Mouse (Mus musculus): ENCODE results near the gene Foxd1.

The Foxd1 gene

DNA sequence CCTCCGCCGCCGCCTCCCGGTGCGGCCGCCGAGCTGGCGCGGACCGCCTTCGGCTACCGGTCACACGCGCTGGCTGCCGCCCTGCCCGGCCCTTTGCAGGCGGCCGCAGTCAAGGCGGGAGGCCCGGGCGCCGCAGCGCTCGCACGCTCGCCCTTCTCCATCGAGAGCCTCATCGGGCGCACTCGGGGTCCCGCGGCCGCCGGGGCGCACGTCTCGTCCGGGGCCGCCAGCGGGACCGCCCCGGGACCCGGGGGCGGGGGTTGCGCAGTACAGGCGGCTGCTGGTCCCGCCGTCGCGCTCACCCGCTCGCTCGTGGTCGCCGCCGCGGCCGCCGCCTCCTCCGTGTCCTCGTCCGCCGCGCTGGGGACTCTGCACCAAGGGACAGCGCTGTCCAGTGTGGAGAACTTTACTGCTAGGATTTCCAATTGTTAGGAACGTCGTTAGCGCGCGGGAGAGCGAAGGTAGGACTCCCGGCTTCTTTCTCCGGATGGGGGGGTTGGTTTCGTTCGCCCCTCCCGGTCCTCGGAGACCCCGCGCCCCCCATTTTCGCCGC, 1.6 kb downstream of the Foxd1 start:
- no peak for DNase-seq (ENCODE audit: low read depth, low spot score)

DNA sequence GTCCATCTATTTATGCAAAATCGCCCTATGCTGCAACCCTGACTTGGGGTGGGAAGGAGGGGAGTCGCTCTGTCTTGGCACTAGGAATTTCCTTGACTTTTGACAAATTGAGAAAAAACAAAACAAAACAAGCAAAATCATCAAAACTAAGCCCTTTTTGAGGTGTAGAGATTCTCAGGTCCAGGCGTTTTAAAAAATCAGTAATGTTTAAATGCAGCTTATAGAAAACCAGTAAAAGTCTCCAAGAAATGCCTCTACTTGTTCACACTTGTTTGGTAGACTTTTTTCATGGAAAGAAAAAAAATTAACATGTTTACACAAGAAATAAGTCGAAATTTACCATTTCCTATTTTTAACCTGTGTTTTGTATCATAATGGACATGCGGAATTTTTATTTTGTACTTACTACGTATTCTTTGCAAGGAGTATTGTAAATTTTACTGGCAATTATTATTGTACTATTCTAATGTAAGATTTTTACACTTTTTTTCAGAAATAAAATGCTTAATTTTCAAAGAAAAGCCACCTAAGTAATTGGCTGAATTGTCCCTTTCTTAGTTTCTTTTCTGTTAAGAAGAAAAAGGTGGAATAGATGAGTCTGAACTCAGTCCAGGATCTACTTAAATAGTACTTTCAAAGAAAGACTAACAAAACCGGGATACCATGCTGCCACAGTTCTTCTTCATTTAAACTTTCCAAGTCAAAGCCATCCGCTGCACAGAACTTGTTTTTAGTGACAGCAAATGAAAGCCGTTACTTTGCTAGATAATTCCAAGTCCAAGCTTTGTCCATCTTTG, 2.3 kb downstream of the Foxd1 start:
- no peak for DNase-seq (ENCODE audit: low read depth, low spot score)

DNA sequence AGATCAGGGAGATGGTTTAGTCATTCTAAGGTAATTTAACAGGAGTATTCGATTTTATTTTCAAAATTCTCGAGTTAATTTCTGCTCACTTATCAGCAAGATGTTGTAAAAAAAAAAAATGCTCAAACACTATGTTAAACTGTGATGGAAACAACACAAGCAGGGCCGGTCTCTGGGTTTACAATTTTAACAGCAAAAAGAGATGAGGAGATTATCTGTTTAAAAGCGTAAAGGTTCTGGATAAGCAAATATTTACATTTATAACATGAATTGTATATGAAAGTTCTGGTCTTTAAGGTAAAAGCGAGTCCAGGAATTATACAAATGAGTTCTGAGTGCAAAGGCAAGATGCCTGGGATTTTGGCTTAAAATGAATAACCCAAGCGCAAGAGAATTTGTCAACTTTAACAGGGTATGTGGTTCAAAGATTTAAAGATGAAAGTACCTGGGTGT, 3.0 kb downstream of the Foxd1 start:
- no peak for DNase-seq (ENCODE audit: low read depth, low spot score)

DNA sequence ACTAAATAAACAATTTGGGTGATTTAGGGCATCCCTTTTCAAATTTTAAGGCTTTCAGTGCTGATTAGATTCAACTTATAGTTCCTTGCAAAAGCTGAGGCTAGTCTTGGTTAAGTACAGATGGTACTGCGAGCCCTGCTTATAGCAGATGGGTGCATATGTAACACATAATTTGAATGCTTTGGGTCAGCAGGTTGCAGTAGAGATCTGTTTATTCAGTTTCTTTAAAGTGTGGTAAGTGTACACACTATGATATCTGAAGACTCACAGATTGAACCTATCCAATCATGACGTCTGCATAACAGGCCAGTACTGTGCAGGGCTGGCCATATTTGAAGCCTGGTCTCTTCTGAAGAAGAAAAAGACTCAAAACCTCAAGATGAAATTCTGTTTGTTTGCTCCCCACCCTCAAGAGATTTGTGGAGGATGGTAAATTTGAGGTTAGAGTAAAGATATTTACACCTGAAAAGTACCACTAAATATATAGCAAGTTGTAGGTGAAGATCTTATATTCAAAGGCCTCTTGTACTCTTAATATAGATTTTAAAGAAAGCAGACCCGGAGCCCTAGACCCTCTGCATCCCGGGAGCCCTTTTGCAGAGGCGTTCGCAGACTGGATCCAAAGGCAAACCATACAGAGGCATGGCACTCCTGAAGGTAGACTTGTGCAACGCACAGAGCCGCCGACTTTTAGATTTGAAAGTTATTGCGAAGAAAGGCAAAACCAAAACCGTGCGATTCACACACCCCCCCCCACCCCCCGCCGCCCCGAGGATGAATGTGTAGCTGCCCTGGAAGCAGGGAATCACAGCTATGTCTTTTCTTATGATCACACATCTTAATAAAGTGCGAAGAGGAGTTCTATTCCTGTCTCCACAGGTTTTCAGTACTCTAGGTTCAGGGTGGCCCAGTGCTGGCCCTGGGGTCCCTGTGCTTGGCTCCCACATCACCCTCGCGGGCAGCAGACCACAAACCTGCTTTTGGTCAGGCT, 3.7 kb downstream of the Foxd1 start:
- peak; percentile 9 for DNase-seq (ENCODE audit: low read depth, low spot score)

DNA sequence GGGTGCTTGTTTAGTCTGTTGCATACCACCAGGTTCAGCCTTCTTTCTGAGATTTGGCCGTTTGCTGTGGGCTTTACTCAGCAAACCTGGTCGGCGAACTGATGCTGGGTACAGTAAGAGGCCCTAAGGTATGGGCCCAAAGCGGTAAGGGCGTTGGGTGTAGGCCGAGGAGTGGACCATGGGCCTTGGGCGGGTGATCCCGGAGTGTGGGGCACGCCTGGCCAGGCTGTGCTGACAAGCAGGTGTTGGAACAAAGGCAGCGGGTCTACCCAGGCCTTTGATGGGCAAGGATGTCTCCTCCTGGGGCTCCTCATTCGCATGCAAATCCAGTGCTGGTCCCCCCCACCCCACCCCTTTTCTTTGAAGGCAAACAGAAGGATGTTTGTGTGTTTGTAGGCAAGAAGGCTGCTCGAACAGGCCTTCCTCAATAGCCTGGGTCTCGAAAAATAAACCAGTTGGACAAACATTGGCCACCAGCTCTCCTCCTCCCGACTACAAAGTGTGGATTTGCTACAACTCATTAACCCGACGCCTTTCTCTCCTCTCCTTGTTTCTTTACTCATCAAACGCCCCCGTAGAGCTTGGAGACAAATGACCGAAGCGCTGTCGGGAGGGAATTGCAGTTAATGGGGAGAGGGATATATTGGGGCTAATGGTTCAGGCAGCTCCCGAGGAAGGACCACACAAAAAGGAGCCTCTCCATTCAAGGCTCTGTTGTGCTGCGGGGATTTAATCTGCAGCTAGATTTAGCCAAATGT, 4.6 kb downstream of the Foxd1 start:
- DNase-seq (ENCODE audit: low read depth, low spot score), result no peak

DNA sequence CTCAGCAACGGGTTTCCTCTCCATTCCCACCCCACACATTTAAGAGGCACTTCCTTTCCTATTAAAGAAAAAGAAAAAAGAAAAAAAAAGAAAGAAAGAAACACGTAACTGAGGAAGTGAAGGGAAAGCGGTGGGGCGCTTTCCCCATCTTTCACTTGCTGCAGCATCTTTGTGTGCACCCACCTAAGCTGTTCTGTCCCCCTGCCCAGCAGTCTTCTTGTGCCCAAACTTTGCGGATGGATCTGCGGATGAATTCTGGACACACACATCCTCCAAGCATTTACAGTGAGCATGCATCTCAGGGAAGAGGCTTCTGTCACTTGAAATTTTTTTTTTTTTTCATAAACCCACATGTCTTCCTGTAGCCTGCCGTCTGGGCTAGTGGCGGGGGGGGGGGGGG, 5.3 kb downstream of the Foxd1 start:
- no peak for DNase-seq (ENCODE audit: low read depth, low spot score)

DNA sequence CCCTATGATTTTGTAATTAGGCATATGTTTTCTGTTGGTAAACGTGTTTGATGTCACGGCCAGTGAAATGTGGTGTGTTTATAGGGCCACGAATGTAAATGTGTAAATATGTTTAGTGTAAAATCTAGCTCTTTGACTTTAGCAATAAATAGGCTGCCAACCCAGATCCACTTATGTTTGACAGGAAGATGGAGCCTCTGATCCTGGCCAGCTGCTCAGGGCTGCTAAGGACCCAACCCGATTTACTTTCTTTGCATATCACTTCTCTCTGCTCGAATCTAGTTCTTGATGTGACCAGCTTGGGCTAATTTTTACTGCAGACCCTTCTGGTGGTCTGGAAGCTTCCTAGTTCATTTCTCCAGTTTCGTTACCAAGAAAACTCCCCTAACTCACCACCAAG, 6.3 kb downstream of the Foxd1 start:
- no peak for DNase-seq (ENCODE audit: low read depth, low spot score)

DNA sequence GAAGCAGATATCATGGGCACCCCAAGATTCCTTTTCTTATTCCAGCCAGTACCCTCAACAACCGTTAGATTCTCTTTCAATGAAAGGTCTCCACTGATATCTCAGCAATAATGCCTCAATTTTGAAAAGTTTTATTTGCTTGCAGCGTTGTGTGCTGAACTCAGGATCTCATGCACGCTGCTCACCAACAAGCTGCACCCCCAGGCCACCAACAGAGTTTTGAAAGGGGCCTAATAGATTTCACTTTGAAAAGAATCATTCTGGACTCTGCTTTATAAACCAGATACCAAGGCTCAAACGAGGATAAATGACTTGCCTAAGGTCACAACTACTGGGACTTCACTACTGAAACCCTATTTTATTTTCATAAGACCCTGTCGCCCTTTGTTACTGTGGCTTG, 7.1 kb downstream of the Foxd1 start:
- DNase-seq (ENCODE audit: low read depth, low spot score), result no peak

DNA sequence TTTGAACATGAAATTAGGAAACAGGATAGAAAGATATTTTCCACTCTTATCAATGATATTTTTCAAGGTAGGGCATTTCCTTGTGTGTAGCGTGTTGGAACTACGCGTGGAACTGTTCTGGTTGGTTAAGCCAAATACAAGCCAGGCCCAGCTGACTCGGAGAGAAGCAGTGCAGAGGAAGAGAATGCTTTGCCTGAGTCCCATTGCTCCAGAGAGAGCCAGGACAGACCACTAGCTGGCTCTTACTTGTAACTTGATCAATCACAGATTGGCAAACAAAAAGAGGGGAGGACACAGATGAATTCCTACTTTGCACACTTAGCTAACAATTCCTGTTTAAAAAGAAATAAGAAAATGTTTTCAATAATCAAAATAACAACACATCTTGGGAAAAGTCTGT, 9.0 kb downstream of the Foxd1 start:
- DNase-seq (ENCODE audit: low read depth, low spot score), result no peak

DNA sequence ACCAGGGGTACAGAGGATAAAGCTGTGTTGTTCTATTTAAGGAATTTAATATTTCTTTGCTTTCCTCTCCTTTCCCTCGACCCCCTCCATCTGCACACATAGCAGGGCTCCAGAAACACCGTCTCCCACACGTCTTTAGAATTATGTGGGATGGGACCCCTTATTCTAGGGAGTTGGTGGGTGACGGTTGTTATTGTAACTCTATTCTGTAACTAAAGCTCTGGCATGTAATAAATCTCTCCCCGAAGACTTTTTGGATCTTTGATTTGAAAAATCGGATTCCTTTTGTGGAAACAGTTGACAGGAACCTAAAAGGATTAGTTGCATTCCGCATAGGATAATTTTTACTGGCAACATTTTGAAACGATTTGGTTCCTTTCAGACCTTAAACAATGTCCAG, 11.0 kb downstream of the Foxd1 start:
- DNase-seq (ENCODE audit: low read depth, low spot score), result no peak

DNA sequence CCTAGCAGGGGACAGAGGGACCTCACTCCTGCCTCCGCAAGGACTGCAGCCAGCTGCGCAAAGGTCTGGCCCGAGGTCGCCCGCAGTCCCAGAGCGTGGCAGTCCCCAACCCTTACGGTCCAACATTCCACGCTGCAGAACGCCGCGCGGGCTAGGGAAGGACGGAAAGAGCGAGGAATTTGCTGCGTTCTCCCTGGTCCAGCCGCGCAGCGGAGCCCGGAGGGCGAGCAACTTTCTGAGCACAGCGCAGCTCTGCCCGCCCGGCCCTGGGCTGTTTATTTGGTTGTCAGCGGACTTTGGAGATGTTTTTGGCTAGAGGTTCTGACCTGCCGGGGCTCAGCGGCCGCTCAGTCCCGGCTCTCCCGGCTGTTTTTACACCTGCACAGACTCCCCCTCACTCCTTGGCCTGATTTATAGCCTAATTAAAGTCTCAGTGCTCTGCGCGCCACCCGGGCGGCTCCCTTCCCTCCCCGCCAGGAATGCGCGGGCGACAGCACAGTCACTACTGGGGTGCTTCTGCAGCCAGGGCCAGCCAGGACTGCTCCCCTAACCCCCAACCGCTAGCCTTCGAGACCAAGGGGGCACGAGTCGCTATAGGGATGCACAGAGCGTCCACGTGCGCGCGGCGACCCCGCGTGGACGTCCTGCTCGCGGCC, 11.9 kb downstream of the Foxd1 start:
- DNase-seq (ENCODE audit: low read depth, low spot score), result no peak

DNA sequence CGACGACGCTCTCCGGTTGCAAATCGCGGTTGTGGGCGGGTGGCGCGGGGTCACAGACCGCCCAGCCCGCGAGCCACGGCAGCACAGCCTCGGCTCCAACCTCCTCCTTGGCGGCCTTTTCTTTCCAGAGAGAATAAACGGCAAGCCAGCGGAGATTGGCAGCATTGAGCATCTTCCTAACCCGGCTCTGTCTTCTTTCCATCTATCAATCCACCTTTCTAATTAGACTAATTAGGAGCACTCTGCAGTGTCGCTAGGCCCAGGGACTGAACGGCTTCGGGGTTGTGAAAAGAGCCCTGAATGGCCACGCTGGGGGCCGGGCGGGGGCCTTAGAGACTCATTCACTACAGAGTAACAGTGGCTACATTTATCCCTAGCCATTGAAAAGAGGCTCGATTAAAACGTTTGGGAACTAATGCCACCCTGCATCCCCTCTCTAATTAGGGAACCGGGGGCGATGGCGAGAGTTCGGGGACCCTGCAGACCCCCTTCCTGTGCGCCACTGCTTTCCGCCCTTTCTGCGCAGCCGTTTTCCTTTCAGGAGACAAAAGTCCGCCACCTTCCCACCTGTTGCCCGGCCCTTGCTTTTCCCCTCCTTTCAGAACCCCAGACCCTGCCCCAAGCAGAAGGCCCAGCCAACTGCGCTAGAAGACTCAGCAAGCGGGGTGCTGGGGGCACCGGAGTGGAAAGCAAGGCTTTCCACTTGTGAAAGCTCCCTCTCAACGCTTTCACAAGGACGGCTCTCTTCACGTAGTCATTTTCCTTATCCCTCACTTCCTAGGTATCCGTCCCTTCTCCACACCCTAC, 12.6 kb downstream of the Foxd1 start:
- DNase-seq (ENCODE audit: low read depth, low spot score), result no peak

DNA sequence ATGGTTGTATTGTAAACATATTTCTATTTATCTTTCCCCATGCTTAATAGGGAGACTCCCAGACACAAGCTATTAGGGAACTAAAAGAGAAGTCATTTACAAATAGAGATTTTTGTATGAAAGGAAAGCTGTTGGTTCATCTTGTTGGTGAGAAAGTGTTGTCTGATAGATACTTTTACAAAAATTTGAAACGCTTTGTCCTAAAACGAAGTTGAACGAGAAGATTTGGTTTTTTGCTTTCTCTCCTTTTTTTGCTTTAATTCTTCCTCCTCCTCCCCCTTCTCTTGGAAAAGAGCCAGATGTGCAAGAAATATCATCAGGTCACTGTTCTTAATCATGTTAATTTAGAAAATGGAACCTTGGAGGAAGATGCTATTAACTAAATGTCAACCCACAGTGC, 13.6 kb downstream of the Foxd1 start:
- DNase-seq (ENCODE audit: low read depth, low spot score), result no peak

DNA sequence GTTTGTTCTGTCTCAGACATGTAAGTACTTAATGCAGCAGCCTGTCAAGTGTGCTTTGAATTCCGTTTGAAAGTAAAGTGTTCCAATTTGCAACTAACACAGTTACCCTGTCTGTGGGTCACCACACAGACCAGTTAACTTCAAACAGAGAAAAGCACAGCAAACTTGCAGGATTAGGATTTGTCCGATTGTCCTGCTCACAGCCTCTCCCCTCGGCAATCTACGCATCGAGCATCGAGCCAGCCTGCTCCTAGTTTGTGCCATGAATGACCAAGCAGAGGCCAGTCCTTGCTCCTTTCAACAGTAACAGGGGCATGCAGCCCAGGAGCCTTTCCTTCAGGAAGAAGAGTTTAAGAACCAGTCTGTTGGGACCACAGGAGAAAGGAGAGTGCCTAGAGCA, 15.0 kb downstream of the Foxd1 start:
- DNase-seq (ENCODE audit: low read depth, low spot score), result no peak

DNA sequence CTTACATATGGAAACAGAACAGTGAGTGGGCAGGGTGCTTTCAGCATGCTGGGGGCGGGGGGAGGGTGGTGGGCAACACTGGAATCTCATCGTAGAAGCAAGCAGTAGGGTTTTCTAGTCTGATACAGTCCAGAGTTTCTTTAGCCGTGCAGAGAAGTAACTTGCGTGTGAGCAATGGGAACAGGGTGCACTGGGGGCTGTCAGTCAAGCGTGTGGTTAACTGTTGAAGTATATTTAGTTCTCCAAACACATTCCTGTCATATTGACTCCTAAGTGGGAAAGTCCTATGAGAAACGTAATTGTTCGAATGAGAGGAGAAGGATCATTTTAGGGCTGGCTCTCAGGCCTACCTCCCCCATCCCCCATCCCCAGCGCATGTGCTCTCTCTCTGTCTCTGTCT, 20.5 kb downstream of the Foxd1 start:
- DNase-seq (ENCODE audit: low read depth, low spot score), result peak; percentile 26

DNA sequence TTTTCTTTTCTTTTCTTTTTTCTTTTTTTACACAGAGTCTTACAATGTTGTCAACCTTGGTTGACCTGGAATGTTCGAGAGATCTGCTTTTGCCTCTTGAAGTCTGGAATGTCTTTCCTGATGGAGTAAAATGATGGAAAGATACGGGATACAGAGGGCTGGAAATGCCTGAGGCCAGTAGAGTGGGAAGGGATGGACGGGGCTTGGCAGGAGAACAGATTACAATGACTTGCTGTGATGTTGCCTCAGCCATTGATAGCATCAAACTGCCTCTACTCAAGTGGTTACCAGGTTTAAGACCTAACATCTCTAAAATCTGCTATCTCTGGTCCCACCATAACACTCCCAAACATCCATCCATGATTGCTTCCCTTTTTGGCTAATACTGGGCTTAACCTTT, 20.9 kb downstream of the Foxd1 start:
- DNase-seq (ENCODE audit: low read depth, low spot score), result peak; percentile 53

DNA sequence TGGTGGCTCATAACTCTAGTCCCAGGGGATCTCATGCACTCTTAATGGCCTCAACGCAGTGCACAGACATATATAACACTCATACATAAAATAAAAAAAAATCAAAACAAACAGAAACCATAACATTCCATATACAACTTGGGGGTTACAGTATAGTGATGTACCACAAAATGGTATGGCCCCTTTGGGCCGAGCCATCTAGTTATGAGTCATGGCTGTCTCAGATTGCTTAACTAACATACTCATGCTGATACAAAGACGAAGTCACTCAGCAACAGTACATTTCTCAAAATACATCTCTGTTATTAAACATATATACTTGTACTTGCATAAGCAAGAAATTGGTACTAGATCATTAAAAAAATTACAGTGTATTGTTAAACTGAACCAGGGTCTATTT, 23.7 kb downstream of the Foxd1 start:
- peak; percentile 68 for DNase-seq (ENCODE audit: low read depth, low spot score)

DNA sequence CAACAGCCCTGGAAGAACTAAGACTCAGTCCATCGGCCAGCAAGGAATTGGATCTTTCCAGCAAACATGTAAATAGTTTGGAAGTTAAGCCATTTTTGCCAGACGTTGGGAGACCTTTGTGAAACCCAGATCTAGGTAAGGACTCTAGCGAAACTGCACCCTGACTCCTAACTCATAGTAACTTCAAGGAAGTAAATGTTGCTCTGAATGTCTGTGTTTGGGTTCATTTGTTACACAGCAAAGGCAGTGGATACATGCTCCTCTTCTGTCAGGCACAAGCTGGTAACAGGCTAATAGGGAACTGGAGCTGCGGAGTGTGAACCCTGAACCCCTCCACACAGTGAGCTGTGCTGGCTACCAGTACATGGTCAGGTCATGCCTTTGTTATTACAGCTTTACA, 28.7 kb downstream of the Foxd1 start:
- no peak for DNase-seq (ENCODE audit: low read depth, low spot score)

DNA sequence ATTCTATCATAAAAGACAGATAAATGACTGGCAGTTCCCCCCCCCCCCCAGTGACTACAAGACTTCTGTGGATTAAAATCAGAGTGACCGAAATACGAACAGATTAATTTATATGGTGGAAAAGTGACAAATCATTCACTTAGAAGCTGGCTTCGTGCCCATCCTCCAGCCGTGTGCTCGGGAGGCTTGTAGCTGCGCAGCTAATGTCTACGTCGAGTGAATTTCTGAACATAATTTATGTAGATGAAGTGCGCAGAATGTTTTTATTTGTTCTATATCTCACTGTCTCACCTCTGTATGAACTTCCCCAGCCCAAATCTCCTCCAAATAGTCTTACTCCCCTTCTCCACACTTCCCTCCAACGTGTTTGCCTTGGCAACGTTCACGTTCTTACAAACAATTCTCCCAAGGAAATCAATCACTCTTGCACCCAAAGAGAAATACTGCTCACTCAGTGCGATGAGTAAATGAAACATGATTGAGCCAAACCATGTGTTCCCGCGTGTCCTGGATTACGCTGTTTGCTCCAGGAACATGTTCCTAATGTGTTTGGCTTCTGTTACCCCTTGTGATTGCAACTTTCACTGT, 30.0 kb downstream of the Foxd1 start:
- DNase-seq (ENCODE audit: low read depth, low spot score), result no peak

DNA sequence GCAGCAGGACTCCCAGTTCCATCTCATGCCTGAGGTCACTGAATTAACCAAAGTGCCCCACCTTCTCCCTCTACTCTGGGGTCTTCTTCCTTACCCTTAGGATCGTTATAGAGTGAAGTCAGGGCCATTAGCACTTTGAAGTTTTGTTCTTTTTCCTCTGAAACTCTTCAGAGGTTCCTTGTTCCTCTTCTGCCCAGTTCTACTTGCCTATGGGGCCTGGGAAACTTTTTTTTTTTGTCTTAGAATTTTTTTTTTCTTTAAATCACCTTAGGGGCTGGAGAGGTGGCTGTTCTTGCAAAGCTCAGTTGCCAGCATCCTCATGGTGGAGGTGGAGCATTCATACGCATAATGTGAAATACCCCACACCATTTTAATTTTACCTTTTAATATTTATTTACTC, 31.8 kb downstream of the Foxd1 start:
- DNase-seq (ENCODE audit: low read depth, low spot score), result no peak

Measured in 3T3-L1 (cell line).